Mouse (Mus musculus) limb, embryonic 12.5 days (tissue): ENCODE measurements around the gene C2cd2l. TPM values are rescaled to one million over a fixed set of nuclear protein-coding genes. Genes with fewer than 3 reads are reported as not detected.
"Not testable (repeated sequence)": the region's sequence is repeated elsewhere in the genome, so short reads cannot be mapped to it uniquely, and the experiment has no call there.

Experiments
- ATAC-seq: fragments of 200-750 bp; cut with Nextera tagmentation; 2 replicates; pipeline ENCODE4 v1.8.0; 2017; ENCODE audit warnings: low read depth, moderate TSS enrichment; ENCODE audit not compliant: insufficient number of reproducible peaks, insufficient read depth, low FRiP score, low TSS enrichment
- H3K27ac ChIP-seq: fragments of 300-500 bp; sonication (generic); 2 replicates; pipeline ENCODE4 v1.5.1; 2016; ENCODE audit warnings: mild to moderate bottlenecking, moderate library complexity
- H3K27me3 ChIP-seq: fragments of 300-500 bp; sonication (generic); 2 replicates; pipeline ENCODE4 v1.6.1; 2016; ENCODE audit warnings: mild to moderate bottlenecking, moderate library complexity
- H3K36me3 ChIP-seq: fragments of 300-500 bp; sonication (generic); 2 replicates; pipeline ENCODE4 v1.6.1; 2016; ENCODE audit warnings: mild to moderate bottlenecking, moderate library complexity
- H3K4me1 ChIP-seq: fragments of 300-500 bp; sonication (generic); replicated peaks from 2 replicates; pipeline ENCODE4 v1.6.1; 2016
- H3K4me2 ChIP-seq: fragments of 300-500 bp; sonication (generic); 2 replicates; pipeline ENCODE4 v1.6.1; 2016; ENCODE audit warnings: mild to moderate bottlenecking, moderate library complexity
- H3K4me3 ChIP-seq: fragments of 300-500 bp; sonication (generic); replicated peaks from 2 replicates; pipeline ENCODE4 v1.5.1; 2016; ENCODE audit warnings: mild to moderate bottlenecking
- H3K9ac ChIP-seq: fragments of 300-500 bp; sonication (generic); replicated peaks from 2 replicates; pipeline ENCODE4 v1.6.1; 2016; ENCODE audit warnings: mild to moderate bottlenecking, moderate library complexity
- H3K9me3 ChIP-seq: fragments of 300-500 bp; sonication (generic); 2 replicates; pipeline ENCODE4 v1.6.1; 2016; ENCODE audit warnings: mild to moderate bottlenecking, moderate library complexity
- WGBS: fragments of 180-500 bp; shearing (Covaris S2); methylation state at CpG from one replicate; pipeline ENCODE4 v1.1.7; 2016; 5-methylcytosine and 5-hydroxymethylcytosine counted together
- polyA plus RNA-seq: library from polyadenylated mRNA; unstranded; fragments of >200 nt; fragmentation: Nextera tagmentation; extraction: Ambion mirVana; gene quantifications from 2 replicates; pipeline ENCODE4 v1.2.1, GENCODE M21; 2016

Gene C2cd2l
- polyA plus RNA-seq, 1 experiment from 2014 or later: 7.9 TPM

DNA sequence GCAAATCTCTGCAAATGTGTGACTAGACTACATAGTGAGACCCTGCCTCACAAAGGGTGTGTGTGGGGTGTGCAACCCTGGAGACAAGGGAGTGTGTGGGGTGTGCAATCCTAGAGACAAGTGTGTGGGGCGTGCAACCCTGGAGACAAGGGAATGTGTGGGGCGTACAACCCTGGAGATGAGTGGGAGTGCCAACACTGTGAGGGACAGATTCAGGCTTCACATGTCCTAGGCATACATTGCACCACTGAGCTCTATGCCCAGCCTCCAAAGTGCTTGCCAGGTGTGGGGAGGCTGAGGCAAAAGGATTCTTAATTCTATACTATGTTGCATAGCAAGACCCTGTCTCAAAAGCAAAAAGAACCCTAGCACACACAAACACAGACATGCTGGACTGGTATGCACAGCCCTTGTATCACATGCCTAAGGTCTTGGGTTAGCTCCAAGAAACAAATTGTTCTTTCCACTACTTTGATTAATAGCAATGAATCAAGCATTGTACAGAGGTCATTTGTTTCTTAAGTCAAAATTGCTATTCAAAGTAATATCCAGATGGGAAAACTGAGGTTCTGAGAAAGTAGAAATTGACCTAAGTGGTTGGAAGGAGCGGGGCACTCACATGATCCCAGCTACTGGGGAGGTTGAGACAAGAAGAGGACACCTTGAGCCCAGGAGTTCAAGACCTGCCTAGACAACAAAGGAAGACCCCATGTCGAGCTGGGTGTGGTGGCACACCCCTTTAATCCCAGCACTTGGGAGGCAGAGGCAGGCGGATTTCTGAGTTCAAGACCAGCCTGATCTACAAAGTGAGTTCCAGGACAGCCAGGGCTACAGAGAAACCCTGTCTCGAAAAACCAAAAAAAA, 25.7 kb upstream of the C2cd2l start:
- no peak overlapping the region for H3K4me3 ChIP-seq
- peaks cover 16% of the 10 kb centered on the region for H3K4me1 ChIP-seq
- no peaks in the 10 kb centered on the region for H3K27me3 ChIP-seq
- H3K36me3 ChIP-seq: peaks cover 67% of the 10 kb centered on the region
- no peak overlapping the region for H3K9ac ChIP-seq
- no peaks in the 10 kb centered on the region for H3K9me3 ChIP-seq
- ATAC-seq: no peak
- H3K27ac ChIP-seq: no peak overlapping the region
- H3K4me2 ChIP-seq: no peak overlapping the region
- WGBS: 90% methylated on average over 6 of the region's 6 CpGs

- peak; percentile 93 for ATAC-seq
- under 1% methylated on average over 39 of the region's 39 CpGs for WGBS
- peaks cover 16% of the 10 kb centered on the region for H3K4me1 ChIP-seq
- H3K9ac ChIP-seq: peak within 1 kb of the TSS; percentile 86
- H3K27ac ChIP-seq: peak within 1 kb of the TSS; percentile 98
- no peaks in the 10 kb centered on the region for H3K9me3 ChIP-seq
- peak within 1 kb of the TSS; percentile 66 for H3K4me2 ChIP-seq
- no peaks in the 10 kb centered on the region for H3K27me3 ChIP-seq
- H3K4me3 ChIP-seq: peak within 1 kb of the TSS; percentile 80
- H3K36me3 ChIP-seq: peaks cover 65% of the 10 kb centered on the region
Measured at GRCm38 (mm10) chr9:44343781-44344421, 23.8 kb upstream of the C2cd2l start, which contains the start of gene Hmbs. Hmbs (minus strand) TSS chr9:44344228.

- Histone ChIP-seq H3K4me3 (peak overlapping the region; percentile 80), H3K36me3 (peaks cover 65% of the 10 kb centered on the region), H3K4me2 (peak overlapping the region; percentile 66), H3K4me1 (peaks cover 16% of the 10 kb centered on the region), H3K27ac (peak overlapping the region; percentile 98), H3K27me3 (no peaks in the 10 kb centered on the region), H3K9ac (peak overlapping the region; percentile 86), H3K9me3 (no peaks in the 10 kb centered on the region)
- WGBS: 12% methylated on average over 6 of the region's 6 CpGs
- ATAC-seq: no peak
Measured at GRCm38 (mm10) chr9:44343290-44343689, 23.2 kb upstream of the C2cd2l start.

DNA sequence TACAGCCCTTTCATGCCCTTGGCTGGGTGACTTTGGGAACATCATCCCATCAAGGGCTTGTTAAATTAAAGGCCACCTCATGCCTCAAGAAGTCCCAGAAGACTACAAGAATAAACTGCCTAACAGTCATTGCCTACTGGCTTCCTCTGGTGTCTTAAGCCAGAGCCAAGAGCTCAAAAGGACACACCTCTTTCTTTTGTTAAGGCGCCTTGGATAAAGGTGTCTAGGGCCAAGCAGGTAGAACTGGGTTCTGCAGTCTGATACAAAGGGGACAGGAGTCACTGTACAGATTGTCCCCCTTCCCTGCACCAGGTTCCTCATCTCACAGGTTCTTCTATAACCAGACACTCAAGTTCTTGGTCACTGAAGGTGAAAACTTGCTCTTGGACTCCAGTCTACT, 22.5 kb upstream of the C2cd2l start:
- H3K9ac ChIP-seq: 0 out of 2 replicates have a peak overlapping the region, but pooled peaks have one; percentile 27
- H3K4me1 ChIP-seq: peaks cover 19% of the 10 kb centered on the region
- peak overlapping the region; percentile 66 for H3K4me2 ChIP-seq
- 100% methylated on average over 1 of the region's 1 CpGs for WGBS
- no peaks in the 10 kb centered on the region for H3K9me3 ChIP-seq
- peaks cover 64% of the 10 kb centered on the region for H3K36me3 ChIP-seq
- no peaks in the 10 kb centered on the region for H3K27me3 ChIP-seq
- H3K27ac ChIP-seq: peak overlapping the region; percentile 98; the same call in 1 of the 2 replicates
- ATAC-seq: no peak
- H3K4me3 ChIP-seq: peak overlapping the region; percentile 80; the same call in 1 of the 2 replicates

- Histone ChIP-seq H3K36me3 (peaks cover 64% of the 10 kb centered on the region), H3K4me1 (peaks cover 23% of the 10 kb centered on the region), H3K27ac (peak overlapping the region; percentile 12; the same call in 1 of the 2 replicates), H3K9me3 (no peaks in the 10 kb centered on the region), H3K4me2 (0 out of 2 replicates have a peak overlapping the region, but pooled peaks have one; percentile 66), H3K9ac (no peak overlapping the region), H3K4me3 (0 out of 2 replicates have a peak overlapping the region, but pooled peaks have one; percentile 80), H3K27me3 (no peaks in the 10 kb centered on the region)
- no peak for ATAC-seq
- 81% methylated on average over 3 of the region's 3 CpGs for WGBS
Measured at GRCm38 (mm10) chr9:44342173-44342572, 22.1 kb upstream of the C2cd2l start.

- peak overlapping the region; percentile 5; the same call in 1 of the 2 replicates for H3K4me3 ChIP-seq
- no peak overlapping the region for H3K4me2 ChIP-seq
- no peaks in the 10 kb centered on the region for H3K9me3 ChIP-seq
- H3K4me1 ChIP-seq: peaks cover 30% of the 10 kb centered on the region
- 89% methylated on average over 5 of the region's 5 CpGs for WGBS
- H3K36me3 ChIP-seq: peaks cover 64% of the 10 kb centered on the region
- no peaks in the 10 kb centered on the region for H3K27me3 ChIP-seq
- no peak overlapping the region for H3K27ac ChIP-seq
- H3K9ac ChIP-seq: 0 out of 2 replicates have a peak overlapping the region, but pooled peaks have one; percentile 6
- ATAC-seq: no peak
Measured at GRCm38 (mm10) chr9:44341487-44341886, 21.4 kb upstream of the C2cd2l start.

GRCm38 (mm10) chr9:44338574-44338973, 18.5 kb upstream of the C2cd2l start:
- Histone ChIP-seq H3K36me3 (peaks cover 62% of the 10 kb centered on the region), H3K4me2 (no peak overlapping the region), H3K27me3 (no peaks in the 10 kb centered on the region), H3K9me3 (no peaks in the 10 kb centered on the region), H3K27ac (no peak overlapping the region), H3K4me3 (no peak overlapping the region), H3K9ac (no peak overlapping the region), H3K4me1 (peaks cover 28% of the 10 kb centered on the region)
- no peak for ATAC-seq
- 79% methylated on average over 5 of the region's 5 CpGs for WGBS

DNA sequence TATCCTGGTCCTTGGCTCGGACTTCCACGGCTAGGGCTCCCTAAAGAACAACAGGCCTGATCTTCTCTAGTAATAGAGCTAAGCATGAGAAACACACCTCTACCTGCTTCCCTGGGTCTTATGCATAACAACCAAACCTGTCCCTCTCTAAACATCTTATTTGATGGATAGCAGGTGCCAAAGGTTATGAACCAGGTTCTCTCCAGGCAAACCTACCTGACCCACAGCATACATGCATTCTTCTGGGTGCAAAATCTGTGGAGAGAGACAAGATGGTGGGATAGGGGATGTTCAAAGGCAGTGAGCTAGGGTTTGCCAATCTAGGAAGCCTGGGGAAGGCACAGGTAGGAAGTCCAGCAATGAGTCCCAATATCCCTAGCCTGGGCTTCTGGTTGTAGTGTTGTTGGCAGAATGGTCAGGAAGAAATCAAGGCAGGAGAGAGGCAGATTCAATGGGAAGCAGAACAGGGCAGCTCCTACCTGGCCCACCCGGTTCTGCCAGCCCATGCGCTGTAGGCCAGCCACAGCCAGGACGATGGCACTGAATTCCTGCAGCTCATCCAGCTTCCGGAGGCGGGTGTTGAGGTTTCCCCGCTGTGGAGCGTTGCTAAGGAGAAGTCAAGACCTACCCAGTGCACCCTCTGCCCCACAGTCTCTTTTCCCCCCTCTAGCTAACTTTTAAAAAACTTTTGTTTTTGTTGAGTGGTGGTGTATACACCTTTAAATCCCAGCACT, 17.5 kb upstream of the C2cd2l start:
- Histone ChIP-seq H3K9me3 (no peaks in the 10 kb centered on the region), H3K4me3 (peak overlapping the region; percentile 80; the same call in 1 of the 2 replicates), H3K27me3 (no peaks in the 10 kb centered on the region), H3K4me1 (peaks cover 20% of the 10 kb centered on the region), H3K9ac (no peak overlapping the region), H3K27ac (peak overlapping the region; percentile 73; the same call in 1 of the 2 replicates), H3K4me2 (peak overlapping the region; percentile 75), H3K36me3 (peaks cover 72% of the 10 kb centered on the region)
- ATAC-seq: no peak
- WGBS: 66% methylated on average over 9 of the region's 9 CpGs

DNA sequence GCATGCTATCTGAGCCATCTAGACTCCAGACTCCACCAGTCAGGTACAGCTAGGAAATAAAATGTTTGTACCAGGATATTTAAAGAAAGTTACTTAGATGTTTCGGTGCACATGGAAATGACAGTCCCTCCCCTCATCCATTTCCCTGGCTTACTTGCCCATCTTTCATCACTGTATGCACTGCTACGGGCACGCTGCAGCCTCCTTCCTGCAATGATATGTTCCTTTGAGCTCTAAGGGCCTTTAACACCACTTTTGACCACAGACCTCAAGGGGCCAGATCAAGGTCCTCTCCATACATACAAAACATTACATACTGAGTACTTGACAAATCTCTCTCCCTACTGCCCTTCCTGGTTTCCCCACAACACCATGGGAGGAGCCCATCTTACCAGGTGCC, 16.9 kb upstream of the C2cd2l start:
- Histone ChIP-seq H3K27ac (0 out of 2 replicates have a peak overlapping the region, but pooled peaks have one; percentile 73), H3K9me3 (no peaks in the 10 kb centered on the region), H3K4me2 (peak overlapping the region; percentile 75), H3K4me1 (peaks cover 17% of the 10 kb centered on the region), H3K36me3 (peaks cover 74% of the 10 kb centered on the region), H3K27me3 (no peaks in the 10 kb centered on the region), H3K9ac (peak overlapping the region; percentile 94), H3K4me3 (peak overlapping the region; percentile 80)
- no peak for ATAC-seq
- 88% methylated on average over 3 of the region's 3 CpGs for WGBS

DNA sequence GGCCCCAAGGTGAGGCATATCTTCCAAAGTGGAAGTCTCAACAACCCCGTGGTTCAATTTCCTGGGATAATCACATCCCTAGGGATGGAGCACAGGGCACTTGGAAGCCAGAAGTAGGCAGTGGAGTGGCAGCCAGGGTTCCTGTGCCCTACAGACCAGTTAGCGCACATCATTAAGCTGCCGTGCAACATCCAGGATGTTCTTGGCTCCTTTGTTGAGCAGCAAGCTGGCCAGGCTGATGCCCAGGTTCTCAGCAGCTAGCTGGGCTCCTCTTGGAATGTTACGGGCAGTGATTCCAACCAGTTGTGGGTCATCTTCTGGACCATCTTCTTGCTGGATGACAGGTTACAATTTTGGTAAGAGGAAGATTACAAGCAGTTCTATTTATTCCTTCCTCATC, 16.4 kb upstream of the C2cd2l start:
- ATAC-seq: not testable (repeated sequence)

More for the DNA sequence above, 16.4 kb upstream of the C2cd2l start:
- peak overlapping the region; percentile 94 for H3K9ac ChIP-seq
- 44% methylated on average over 4 of the region's 4 CpGs for whole genome bisulfite sequencing
- H3K36me3 ChIP-seq: peaks cover 74% of the 10 kb centered on the region
- H3K27ac ChIP-seq: 0 out of 2 replicates have a peak overlapping the region, but pooled peaks have one; percentile 59
- peak overlapping the region; percentile 75 for H3K4me2 ChIP-seq
- not testable (repeated sequence) for H3K9me3 ChIP-seq, H3K27me3 ChIP-seq
- peaks cover 17% of the 10 kb centered on the region for H3K4me1 ChIP-seq
- peak overlapping the region; percentile 80 for H3K4me3 ChIP-seq
